Comparison of ENCODE assay signal across 8 mouse cellular contexts in genomic region chr11:79992592-79993355, GRCm38 (mm10). TPM values are rescaled to one million over a fixed set of nuclear protein-coding genes. Genes with fewer than 3 reads are reported as not detected.
A peak's percentile ranks its signal among the peaks of the same experiment; 100 is the strongest.
DNase-seq lines count a peak whose midpoint lies in the region; ATAC-seq lines count a peak whose summit lies in the region.

Suz12 (plus strand) TSS chr11:79993106.

- H3K27me3 ChIP-seq in hindbrain, embryonic 12.5 days: no peaks in the 10 kb centered on the region

- no peaks in the 10 kb centered on the region for H3K9me3 ChIP-seq in hindbrain, embryonic 12.5 days (replicated peaks)

- peak; percentile 94 for ATAC-seq in hindbrain, embryonic 12.5 days (ENCODE audit: low FRiP score)

- under 1% methylated on average over 70 of the region's 74 CpGs for WGBS in hindbrain, embryonic 12.5 days

- no peaks in the 10 kb centered on the region for H3K4me1 ChIP-seq in hindbrain, embryonic 12.5 days

- DNase-seq in NIH3T3 (ENCODE audit: low read depth): peak; percentile 99
- DNase-seq in cerebellum, postnatal 10 days: peak; percentile 97 to 98
- DNase-seq in frontal cortex, postnatal 10 days (ENCODE audit: low spot score in 2 of 2): peak; percentile 93 to 95
- DNase-seq in layer of hippocampus, postnatal 14 days (ENCODE audit: low spot score in 2 of 2): peak; percentile 91 to 95
- peak; percentile 94 for DNase-seq in lung, postnatal 14 days
- peak; percentile 88 for DNase-seq in retina, adult 2 months (ENCODE audit: low read depth, low spot score)
- peak; percentile 94 to 96 for DNase-seq in thymus, postnatal 36 days

- H3K36me3 ChIP-seq in hindbrain, embryonic 12.5 days: peaks cover 11% of the 10 kb centered on the region

- peak within 1 kb of the TSS; percentile 77 for H3K4me2 ChIP-seq in hindbrain, embryonic 12.5 days (replicated peaks)

- H3K9ac ChIP-seq in hindbrain, embryonic 12.5 days: peak within 1 kb of the TSS; percentile 96

- peak within 1 kb of the TSS; percentile 72 for H3K4me3 ChIP-seq in hindbrain, embryonic 12.5 days

- peak within 1 kb of the TSS; percentile 96 for H3K27ac ChIP-seq in hindbrain, embryonic 12.5 days

RNA-seq across cellular contexts. Expression of gene Suz12, which starts in this region (rescaled TPM):
- polyA plus RNA-seq in hindbrain, embryonic 12.5 days (2016; fragmentation: Nextera tagmentation; extraction: Ambion mirVana): 26.3 and 26.4 TPM in 2 replicates
- 10 to 100 TPM; 31.4 to 34.5 TPM for total RNA-seq in layer of hippocampus, postnatal 14 days (2021)

Comparison
In these comparisons a context has a peak if more than half of its experiments do, and no peak if none do; other contexts are left out.
1. Peak in every context shown above with its lines: DNase-seq, ATAC-seq, H3K4me3 ChIP-seq and H3K27ac ChIP-seq.